In genomic region chr9:110779242-110779913, GRCm38 (mm10) we compare ENCODE assay signal across 15 mouse cellular contexts. TPM values are rescaled to one million over a fixed set of nuclear protein-coding genes. Genes with fewer than 3 reads are reported as not detected.
A peak's percentile ranks its signal among the peaks of the same experiment; 100 is the strongest.
DNase-seq lines count a peak whose midpoint lies in the region; ATAC-seq and TF ChIP-seq lines count a peak whose summit lies in the region.
"Had no signal": no experiment of that assay in that cellular context is flagged by ENCODE, and none has a peak within 500 bp of the region (broad histone marks: within the 10 kb centered on the region; RNA-seq: fewer than 3 reads in every experiment).

No protein-coding gene starts in this region.

- WGBS in kidney, postnatal 0 days = 61% methylated on average over 5 of the region's 5 CpGs
- WGBS in thymus, adult 2 months = 81% methylated on average over 5 of the region's 5 CpGs

- H3K9me3 ChIP-seq in kidney, postnatal 0 days (replicated peaks; ENCODE audit: low read length) = no peaks in the 10 kb centered on the region

- no peak overlapping the region for H3K27ac ChIP-seq in kidney, postnatal 0 days
- H3K27ac ChIP-seq in thymus, adult 2 months (ENCODE audit: control insufficient read depth, insufficient read depth, low read length) = no peak overlapping the region

- no peaks in the 10 kb centered on the region for H3K27me3 ChIP-seq in kidney, postnatal 0 days (ENCODE audit: insufficient read depth, low read length)
- H3K27me3 ChIP-seq in thymus, adult 2 months (ENCODE audit: control insufficient read depth, insufficient read depth, low read length) = no peaks in the 10 kb centered on the region; the same call in 1 of the 2 replicates
- H3K27me3 ChIP-seq in splenic B cell, adult 2 months (ENCODE audit: control insufficient read depth, insufficient read depth, low read length, poor library complexity, severe bottlenecking) = no peaks in the 10 kb centered on the region

- TF ChIP-seq POLR2A in thymus, adult 2 months (IDR thresholded peaks at IDR 0.05; ENCODE audit: control insufficient read depth, extremely low read depth, insufficient read depth, low read length, poor library complexity) = no peak

- 0 out of 2 replicates have a peak, but pooled peaks cover 3% of the 10 kb centered on the region for H3K4me1 ChIP-seq in kidney, postnatal 0 days (replicated peaks; ENCODE audit: insufficient read depth, low read length)
- H3K4me1 ChIP-seq in thymus, adult 2 months (replicated peaks; ENCODE audit: control insufficient read depth, insufficient read depth, low read length) = no peaks in the 10 kb centered on the region; the same call in 1 of the 2 replicates

- H3K36me3 ChIP-seq in kidney, postnatal 0 days (ENCODE audit: insufficient read depth, low read length) = no peaks in the 10 kb centered on the region
- no peaks in the 10 kb centered on the region for H3K36me3 ChIP-seq in thymus, adult 2 months (ENCODE audit: control insufficient read depth, insufficient read depth, low read length)
- no peaks in the 10 kb centered on the region for H3K36me3 ChIP-seq in splenic B cell, adult 2 months (ENCODE audit: control insufficient read depth, insufficient read depth, low read length, poor library complexity, severe bottlenecking)

- H3K4me2 ChIP-seq in kidney, postnatal 0 days (ENCODE audit: low read length) = no peak overlapping the region
- H3K4me2 ChIP-seq: heart, embryonic 11.5 days had no signal

- H3K4me3 ChIP-seq in kidney, postnatal 0 days (replicated peaks; ENCODE audit: low read depth, low read length) = no peak overlapping the region
- no peak overlapping the region for H3K4me3 ChIP-seq in thymus, adult 2 months (ENCODE audit: control insufficient read depth, insufficient read depth, low read length)

- peak; percentile 64 for TF ChIP-seq CTCF in kidney, postnatal 0 days (IDR thresholded peaks at IDR 0.05; ENCODE audit: low read depth)
- no peak for TF ChIP-seq CTCF in thymus, adult 2 months (IDR thresholded peaks at IDR 0.05; ENCODE audit: borderline replicate concordance, control insufficient read depth, extremely low read depth, insufficient read depth, low read length, poor library complexity)

- DNase-seq in kidney, postnatal 0 days (ENCODE audit: low spot score) = peak; percentile 61
- no peak for DNase-seq in kidney, adult 9 months
- DNase-seq in thymus, postnatal 4 days = peak; percentile 29
- DNase-seq in thymus, adult 2 months = no peak
- DNase-seq in c-Kit-positive CD71-negative TER-119-negative erythroid progenitor cells, embryonic 14.5 days (ENCODE audit: low read depth) = peak; percentile 13
- DNase-seq in splenic B cell, adult 2 months (ENCODE audit: low read depth, low spot score) = peak; percentile 38
- DNase-seq in spleen, postnatal 4 days (ENCODE audit: low spot score in 2 of 2) = no peak
- no peak for DNase-seq in left cerebral cortex, adult 9 months (ENCODE audit: low spot score in 2 of 2)
- DNase-seq: adrenal gland, adult 8-10 months had no signal

- no peak overlapping the region for H3K9ac ChIP-seq in kidney, postnatal 0 days (ENCODE audit: low read depth, low read length)

- ATAC-seq in kidney, postnatal 0 days (replicated peaks; ENCODE audit: low FRiP score, low read depth) = no peak

RNA-seq across cellular contexts. Expression of gene Prss42, which starts 18.6 kb away (rescaled TPM):
- not detected in 2 replicates for polyA plus RNA-seq in kidney, postnatal 0 days (2015; fragmentation: Nextera tagmentation; extraction: Ambion mirVana)
- not detected in 2 replicates for polyA plus RNA-seq in thymus, adult 2 months (2012; rRNA removed)
- polyA plus RNA-seq: embryonic facial prominence, embryonic 14.5 days; heart, embryonic 11.5 days; large intestine, adult 2 months; liver, embryonic 16.5 days; neural tube, embryonic 11.5 days; spleen, adult 2 months had no signal

RNA-seq across cellular contexts. Expression of gene Pth1r, which starts 32.4 kb away (rescaled TPM):
- polyA plus RNA-seq in kidney, postnatal 0 days (2015; fragmentation: Nextera tagmentation; extraction: Ambion mirVana) = 179 and 192 TPM in 2 replicates
- 5.4 and 5.8 TPM in 2 replicates for polyA plus RNA-seq in thymus, adult 2 months (2012; rRNA removed)

RNA-seq across cellular contexts. Expression of gene Prss44, which starts 34.4 kb away (rescaled TPM):
- not detected in 2 replicates for polyA plus RNA-seq in kidney, postnatal 0 days (2015; fragmentation: Nextera tagmentation; extraction: Ambion mirVana)
- 0.11 TPM in 1 of 2 replicates, not detected in the other for polyA plus RNA-seq in thymus, adult 2 months (2012; rRNA removed)
- polyA plus RNA-seq: embryonic facial prominence, embryonic 14.5 days; heart, embryonic 11.5 days; large intestine, adult 2 months; liver, embryonic 16.5 days; neural tube, embryonic 11.5 days; spleen, adult 2 months had no signal

RNA-seq across cellular contexts. Expression of gene Myl3, which starts 37.7 kb away (rescaled TPM):
- polyA plus RNA-seq in kidney, postnatal 0 days (2015; fragmentation: Nextera tagmentation; extraction: Ambion mirVana) = 1.1 and 1.5 TPM in 2 replicates
- 2.4 and 293 TPM in 2 replicates for polyA plus RNA-seq in thymus, adult 2 months (2012; rRNA removed)

RNA-seq across cellular contexts. Expression of gene Prss43, which starts 47.1 kb away (rescaled TPM):
- polyA plus RNA-seq in kidney, postnatal 0 days (2015; fragmentation: Nextera tagmentation; extraction: Ambion mirVana) = not detected in 2 replicates
- not detected in 2 replicates for polyA plus RNA-seq in thymus, adult 2 months (2012; rRNA removed)
- polyA plus RNA-seq: embryonic facial prominence, embryonic 14.5 days; heart, embryonic 11.5 days; large intestine, adult 2 months; liver, embryonic 16.5 days; neural tube, embryonic 11.5 days; spleen, adult 2 months had no signal

Comparison
In these comparisons a context has a peak if more than half of its experiments do, and no peak if none do; other contexts are left out.
1. DNase-seq: peak in kidney, postnatal 0 days (single experiment), thymus, postnatal 4 days (single experiment), c-Kit-positive CD71-negative TER-119-negative erythroid progenitor cells, embryonic 14.5 days (single experiment) and splenic B cell, adult 2 months (single experiment); none in kidney, adult 9 months (single experiment), thymus, adult 2 months (single experiment), spleen, postnatal 4 days (0 of 2) and left cerebral cortex, adult 9 months (0 of 2).
2. RNA of gene Pth1r, which starts 32.4 kb away (polyA plus RNA-seq): 179 to 192 TPM in kidney, postnatal 0 days; 5.4 to 5.8 TPM in thymus, adult 2 months; every median in the first group is over 10 times any median in the second.